Mouse (Mus musculus): ENCODE results near the gene Slc24a4.

GRCm38 (mm10) chr12:102210801-102211200 lies 82.3 kb downstream of the Slc24a4 start:
- no peak for TF ChIP-seq CTCF (IDR thresholded peaks at IDR 0.05; ENCODE audit: low read depth, low read length)
- no peak for TF ChIP-seq POLR2A (IDR thresholded peaks at IDR 0.05; ENCODE audit: borderline replicate concordance, low read depth, low read length)
